In the genomic region with DNA sequence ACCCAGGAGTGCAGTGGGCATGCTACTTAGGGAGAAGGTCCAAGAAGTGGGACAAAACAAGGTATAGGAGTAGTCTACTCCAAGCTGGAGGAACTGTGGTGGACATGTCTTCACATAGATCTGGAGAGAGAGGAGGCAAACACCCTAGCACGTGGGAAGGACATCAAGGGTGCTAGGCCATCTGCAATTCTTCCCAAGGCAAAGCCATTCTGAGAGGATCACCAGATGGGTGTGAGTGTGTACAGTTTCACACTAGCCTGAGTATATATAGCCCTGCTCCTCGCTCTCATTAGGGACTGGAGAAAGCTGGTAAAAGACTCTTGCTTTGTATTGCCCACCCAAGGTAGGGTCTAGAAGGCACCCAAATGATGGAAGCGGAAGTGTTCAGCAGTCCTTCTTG, we compare ENCODE assay signal across 29 mouse cellular contexts. TPM values are rescaled to one million over a fixed set of nuclear protein-coding genes. Genes with fewer than 3 reads are reported as not detected.
DNase-seq lines count a peak whose midpoint lies in the region; ATAC-seq and TF ChIP-seq lines count a peak whose summit lies in the region.
"Had no signal": no experiment of that assay in that cellular context is flagged by ENCODE, and none has a peak within 500 bp of the region (broad histone marks: within the 10 kb centered on the region; RNA-seq: fewer than 3 reads in every experiment).

No protein-coding gene starts in this region.

- H3K9ac ChIP-seq in neural tube, embryonic 13.5 days: 0 out of 2 replicates have a peak overlapping the region, but pooled peaks have one; percentile 23
- H3K9ac ChIP-seq in neural tube, embryonic 15.5 days (replicated peaks): no peak overlapping the region
- H3K9ac ChIP-seq in heart, adult 2 months (ENCODE audit: low read depth, low read length): no peak overlapping the region
- H3K9ac ChIP-seq: heart, embryonic 12.5 days; heart, embryonic 15.5 days had no signal

- no peaks in the 10 kb centered on the region for H3K27me3 ChIP-seq in neural tube, embryonic 13.5 days
- no peaks in the 10 kb centered on the region for H3K27me3 ChIP-seq in neural tube, embryonic 15.5 days (replicated peaks)
- peaks cover 5% of the 10 kb centered on the region; the same call in 1 of the 2 replicates for H3K27me3 ChIP-seq in heart, adult 2 months (ENCODE audit: control insufficient read depth, insufficient read depth, low read length)
- H3K27me3 ChIP-seq: forebrain, embryonic 13.5 days; hindbrain, embryonic 15.5 days had no signal

- no peak for TF ChIP-seq POLR2A in heart, adult 2 months (IDR thresholded peaks at IDR 0.05; ENCODE audit: insufficient read depth, low read depth, low read length)

- no peaks in the 10 kb centered on the region for H3K79me2 ChIP-seq in heart, adult 2 months (replicated peaks; ENCODE audit: control insufficient read depth, insufficient read depth, low read length)

- TF ChIP-seq EP300 in heart, adult 2 months (IDR thresholded peaks at IDR 0.05; ENCODE audit: insufficient read depth, low read depth, low read length): no peak

- no peak for TF ChIP-seq CTCF in layer of hippocampus, adult 2 months (conservative IDR thresholded peaks at IDR 0.05)
- no peak for TF ChIP-seq CTCF in heart, adult 2 months (IDR thresholded peaks at IDR 0.05)

- H3K4me3 ChIP-seq in layer of hippocampus, adult 2 months: no peak overlapping the region
- H3K4me3 ChIP-seq in neural tube, embryonic 13.5 days: no peak overlapping the region
- no peak overlapping the region for H3K4me3 ChIP-seq in neural tube, embryonic 15.5 days (replicated peaks)
- no peak overlapping the region for H3K4me3 ChIP-seq in heart, adult 2 months
- H3K4me3 ChIP-seq: forebrain, embryonic 10.5 days; forebrain, embryonic 13.5 days; heart, embryonic 12.5 days; heart, embryonic 15.5 days had no signal

- H3K36me3 ChIP-seq in neural tube, embryonic 13.5 days: peaks cover 50% of the 10 kb centered on the region
- peaks cover 44% of the 10 kb centered on the region for H3K36me3 ChIP-seq in neural tube, embryonic 15.5 days
- H3K36me3 ChIP-seq in heart, adult 2 months (ENCODE audit: control insufficient read depth, insufficient read depth, low read length): no peaks in the 10 kb centered on the region
- H3K36me3 ChIP-seq: G1E; heart, embryonic 12.5 days; heart, embryonic 15.5 days had no signal

- 82% methylated on average over 3 of the region's 3 CpGs for WGBS in neural tube, embryonic 13.5 days
- WGBS in neural tube, embryonic 15.5 days: 92% methylated on average over 3 of the region's 3 CpGs
- WGBS in heart, adult 2 months: 85% methylated on average over 3 of the region's 3 CpGs

- intact Hi-C loops in heart, adult 2 months (cut with DNase I): no loop called here

- peak overlapping the region; percentile 94; the same call in 1 of the 2 replicates for H3K27ac ChIP-seq in layer of hippocampus, adult 2 months
- H3K27ac ChIP-seq in neural tube, embryonic 13.5 days (replicated peaks): no peak overlapping the region
- H3K27ac ChIP-seq in neural tube, embryonic 15.5 days (replicated peaks): no peak overlapping the region
- no peak overlapping the region for H3K27ac ChIP-seq in heart, adult 2 months
- H3K27ac ChIP-seq: forebrain, embryonic 10.5 days; forebrain, embryonic 13.5 days; heart, embryonic 15.5 days; hindbrain, embryonic 15.5 days had no signal

- H3K4me1 ChIP-seq in neural tube, embryonic 13.5 days (replicated peaks): peaks cover 38% of the 10 kb centered on the region
- peaks cover 39% of the 10 kb centered on the region for H3K4me1 ChIP-seq in neural tube, embryonic 15.5 days
- H3K4me1 ChIP-seq in heart, adult 2 months (ENCODE audit: control insufficient read depth, insufficient read depth, low read length): no peaks in the 10 kb centered on the region; the same call in 1 of the 2 replicates

- DNase-seq in cerebellum, adult 9-11 months: peak; percentile 22
- no peak for DNase-seq in cerebellum, adult 8-10 months
- DNase-seq in layer of hippocampus, adult 2 months (ENCODE audit: low spot score in 2 of 2): no peak
- no peak for DNase-seq in layer of hippocampus, adult 18-20 months (ENCODE audit: low spot score in 2 of 2)
- DNase-seq in heart, adult 2 months: no peak
- DNase-seq: adrenal gland, postnatal 10 days; adrenal gland, postnatal 36 days; cerebellum, adult 11 months; gastrocnemius, postnatal 10 days; heart, adult 11 months; heart, postnatal 10 days; heart, postnatal 36 days had no signal

- no peak overlapping the region for H3K4me2 ChIP-seq in neural tube, embryonic 13.5 days
- no peak overlapping the region for H3K4me2 ChIP-seq in neural tube, embryonic 15.5 days
- H3K4me2 ChIP-seq: heart, embryonic 12.5 days; heart, embryonic 15.5 days had no signal

- ATAC-seq in neural tube, embryonic 13.5 days (ENCODE audit: low read depth): no peak
- no peak for ATAC-seq in neural tube, embryonic 15.5 days (ENCODE audit: low FRiP score)
- ATAC-seq: forebrain, embryonic 13.5 days; forebrain, embryonic 16.5 days; Patski had no signal

- H3K9me3 ChIP-seq in neural tube, embryonic 13.5 days: no peaks in the 10 kb centered on the region
- no peaks in the 10 kb centered on the region for H3K9me3 ChIP-seq in neural tube, embryonic 15.5 days (replicated peaks)
- H3K9me3 ChIP-seq: forebrain, embryonic 10.5 days; forebrain, embryonic 13.5 days; G1E; heart, embryonic 12.5 days; heart, embryonic 15.5 days; hindbrain, embryonic 10.5 days; hindbrain, embryonic 15.5 days had no signal

RNA-seq across cellular contexts. Expression of a gene that starts 2.4 kb away (rescaled TPM):
- 100 to 1,000 TPM in 1 of 2 experiments, 10 to 100 TPM in 1; 93.4 to 101 TPM for total RNA-seq in layer of hippocampus, adult 2 months (2021)
- total RNA-seq in layer of hippocampus, adult 18-20 months (2021): 10 to 100 TPM; 84.2 to 86.8 TPM
- 39.2 and 41.0 TPM in 2 replicates for polyA plus RNA-seq in neural tube, embryonic 13.5 days (2015; fragmentation: Nextera tagmentation; extraction: Ambion mirVana)
- 39.3 and 51.2 TPM in 2 replicates for polyA plus RNA-seq in neural tube, embryonic 15.5 days (2015; fragmentation: Nextera tagmentation; extraction: Ambion mirVana)
- total RNA-seq in heart, adult 2 months (2021): under 1 TPM in 1 of 2 experiments, not detected in 1; 0.07 TPM
- 0.04 and 0.06 TPM in 2 replicates for polyA plus RNA-seq in heart, adult 2 months (2012; rRNA removed)
- total RNA-seq: G1E; gastrocnemius, adult 18-20 months; heart, postnatal 36 days had no signal
- polyA plus RNA-seq: G1E had no signal

RNA-seq across cellular contexts. Expression of a gene that starts 14.7 kb away (rescaled TPM):
- not detected for total RNA-seq in layer of hippocampus, adult 2 months (2021)
- total RNA-seq in layer of hippocampus, adult 18-20 months (2021): not detected
- 0.38 and 1.2 TPM in 2 replicates for polyA plus RNA-seq in neural tube, embryonic 13.5 days (2015; fragmentation: Nextera tagmentation; extraction: Ambion mirVana)
- 0.18 and 8.4 TPM in 2 replicates for polyA plus RNA-seq in neural tube, embryonic 15.5 days (2015; fragmentation: Nextera tagmentation; extraction: Ambion mirVana)
- under 1 TPM; 0.20 to 0.21 TPM for total RNA-seq in heart, adult 2 months (2021)
- 0.35 and 1.6 TPM in 2 replicates for polyA plus RNA-seq in heart, adult 2 months (2012; rRNA removed)
- total RNA-seq: G1E; gastrocnemius, adult 18-20 months; gastrocnemius, postnatal 10 days; heart, postnatal 36 days had no signal
- polyA plus RNA-seq: forebrain, embryonic 13.5 days; forebrain, embryonic 16.5 days; G1E had no signal

RNA-seq across cellular contexts. Expression of a gene that starts 34.4 kb away (rescaled TPM):
- total RNA-seq in layer of hippocampus, adult 2 months (2021): not detected
- not detected for total RNA-seq in layer of hippocampus, adult 18-20 months (2021)
- not detected in 2 replicates for polyA plus RNA-seq in neural tube, embryonic 13.5 days (2015; fragmentation: Nextera tagmentation; extraction: Ambion mirVana)
- not detected in 2 replicates for polyA plus RNA-seq in neural tube, embryonic 15.5 days (2015; fragmentation: Nextera tagmentation; extraction: Ambion mirVana)
- total RNA-seq in heart, adult 2 months (2021): not detected
- not detected in 2 replicates for polyA plus RNA-seq in heart, adult 2 months (2012; rRNA removed)
- total RNA-seq: adrenal gland, adult 18-20 months; adrenal gland, postnatal 10 days; adrenal gland, postnatal 36 days; G1E; gastrocnemius, adult 18-20 months; gastrocnemius, postnatal 10 days; gastrocnemius, postnatal 4 days; heart, postnatal 10 days; heart, postnatal 36 days had no signal
- polyA plus RNA-seq: cerebellum, adult 2 months; embryonic facial prominence, embryonic 11.5 days; embryonic facial prominence, embryonic 14.5 days; forebrain, embryonic 10.5 days; forebrain, embryonic 13.5 days; forebrain, embryonic 16.5 days; G1E; heart, embryonic 12.5 days; heart, embryonic 15.5 days; hindbrain, embryonic 10.5 days; hindbrain, embryonic 15.5 days; Patski had no signal

RNA-seq across cellular contexts. Expression of a gene that starts 37.0 kb away (rescaled TPM):
- 1 to 10 TPM; 2.1 to 2.5 TPM for total RNA-seq in layer of hippocampus, adult 2 months (2021)
- total RNA-seq in layer of hippocampus, adult 18-20 months (2021): 1 to 10 TPM; 1.9 to 2.1 TPM
- 1.5 and 3.5 TPM in 2 replicates for polyA plus RNA-seq in neural tube, embryonic 13.5 days (2015; fragmentation: Nextera tagmentation; extraction: Ambion mirVana)
- 3.3 and 7.8 TPM in 2 replicates for polyA plus RNA-seq in neural tube, embryonic 15.5 days (2015; fragmentation: Nextera tagmentation; extraction: Ambion mirVana)
- total RNA-seq in heart, adult 2 months (2021): 1 to 10 TPM; 4.5 to 7.0 TPM
- 9.4 and 10.2 TPM in 2 replicates for polyA plus RNA-seq in heart, adult 2 months (2012; rRNA removed)

RNA-seq across cellular contexts. Expression of a gene that starts 45.6 kb away (rescaled TPM):
- total RNA-seq in layer of hippocampus, adult 2 months (2021): not detected
- not detected for total RNA-seq in layer of hippocampus, adult 18-20 months (2021)
- polyA plus RNA-seq in neural tube, embryonic 13.5 days (2015; fragmentation: Nextera tagmentation; extraction: Ambion mirVana): 0.63 and 0.81 TPM in 2 replicates
- 1.7 and 1.8 TPM in 2 replicates for polyA plus RNA-seq in neural tube, embryonic 15.5 days (2015; fragmentation: Nextera tagmentation; extraction: Ambion mirVana)
- total RNA-seq in heart, adult 2 months (2021): 1 to 10 TPM in 1 of 2 experiments, under 1 TPM in 1; 0.36 to 1.0 TPM
- 4.6 and 5.1 TPM in 2 replicates for polyA plus RNA-seq in heart, adult 2 months (2012; rRNA removed)
- total RNA-seq: G1E; gastrocnemius, adult 18-20 months had no signal
- polyA plus RNA-seq: embryonic facial prominence, embryonic 11.5 days; forebrain, embryonic 10.5 days; forebrain, embryonic 13.5 days; G1E; heart, embryonic 12.5 days; hindbrain, embryonic 10.5 days had no signal

Comparison
In these comparisons a context has a peak if more than half of its experiments do, and no peak if none do; other contexts are left out.
1. RNA of a gene that starts 2.4 kb away (total RNA-seq): 93.4 to 101 TPM in layer of hippocampus, adult 2 months and 84.2 to 86.8 TPM in layer of hippocampus, adult 18-20 months; 0.07 TPM in heart, adult 2 months; every median in the first group is over 10 times any median in the second.